Mouse (Mus musculus): ENCODE data around the gene Grid2ip.

Grid2ip gene

GRCm38 (mm10) chr5:143356686-143357388 lies at the start of gene Grid2ip:
Grid2ip (plus strand) TSS chr5:143357338.
- no peak for DNase-seq

- DNase-seq: no peak
These were observed 48.3 kb upstream of the Grid2ip start for GRCm38 (mm10) chr5:143308825-143309224.

- no peak for DNase-seq
These were observed 47.2 kb upstream of the Grid2ip start for GRCm38 (mm10) chr5:143309916-143310315.

GRCm38 (mm10) chr5:143311886-143312285 lies 45.3 kb upstream of the Grid2ip start:
- DNase-seq: peak; percentile 91

GRCm38 (mm10) chr5:143314183-143314729 lies 42.9 kb upstream of the Grid2ip start:
- DNase-seq: no peak

DNA sequence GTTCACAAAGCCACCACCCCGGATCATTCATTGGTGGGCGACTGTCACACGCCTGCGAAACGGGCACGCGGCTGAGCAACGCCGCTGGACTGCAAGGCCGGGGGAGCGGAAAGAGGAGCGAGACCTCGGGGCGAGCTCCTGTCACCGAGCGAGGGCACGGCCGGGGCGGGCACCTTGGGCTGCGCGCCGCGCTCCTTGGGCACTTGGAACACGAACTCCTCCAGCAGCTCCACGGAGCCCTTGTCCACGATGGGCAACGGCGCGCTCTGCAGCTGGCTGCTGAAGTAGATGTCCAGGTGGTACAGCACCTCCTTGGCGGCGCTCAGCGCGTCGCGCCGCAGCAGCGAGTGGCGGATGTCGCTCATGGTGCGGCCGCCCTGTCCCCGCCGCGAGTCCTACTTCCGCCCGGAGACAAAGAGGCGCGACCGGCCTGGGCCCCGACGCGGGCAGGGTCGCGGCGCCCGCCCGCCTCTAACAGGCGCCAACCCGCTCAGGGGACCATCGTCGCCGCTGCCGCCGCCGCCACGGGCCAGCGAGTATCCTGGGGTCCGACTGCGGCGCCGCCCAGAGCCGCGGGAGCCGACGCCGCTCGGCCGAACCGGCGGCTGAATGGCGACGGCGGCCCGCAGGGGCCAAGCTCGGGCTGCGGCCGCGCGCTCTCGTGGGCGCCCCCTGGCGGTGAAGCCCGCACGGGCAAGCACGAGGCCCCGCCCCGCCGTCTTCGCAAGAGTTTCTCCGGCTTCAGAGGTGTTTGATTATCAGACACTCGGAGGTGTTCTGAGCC lies 42.2 kb upstream of the Grid2ip start, which contains the start of gene E130309D02Rik:
Gene E130309D02Rik (minus strand): TSS at position 631 of the 784 bp plus-strand sequence.
- peak; percentile 98 for DNase-seq

DNA sequence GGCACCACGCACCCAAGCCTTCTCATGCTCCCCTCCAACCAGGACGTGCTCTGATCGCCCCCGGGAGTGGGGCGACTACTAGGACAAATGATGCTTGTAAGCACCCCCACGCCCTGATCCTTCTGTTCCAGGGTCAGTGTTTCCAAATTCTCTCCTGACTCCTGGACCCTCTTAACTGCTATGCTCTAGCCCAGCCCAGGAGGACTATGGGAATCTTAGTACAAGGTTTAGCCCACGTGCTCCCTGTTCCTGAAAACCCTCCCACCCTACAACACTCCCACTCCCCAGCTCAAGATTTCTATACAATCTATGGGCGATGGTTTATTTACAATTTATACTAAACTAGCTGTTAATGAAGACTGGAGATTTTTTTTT lies 41.6 kb upstream of the Grid2ip start:
- DNase-seq: no peak

GRCm38 (mm10) chr5:143316605-143317287 lies 40.4 kb upstream of the Grid2ip start:
- no peak for DNase-seq

- DNase-seq: no peak
These were observed 39.9 kb upstream of the Grid2ip start for GRCm38 (mm10) chr5:143317288-143317610.

GRCm38 (mm10) chr5:143328690-143329495 lies 28.2 kb upstream of the Grid2ip start, which contains the start of gene Zdhhc4:
Zdhhc4 (minus strand) TSS chr5:143329256.
- DNase-seq: peak; percentile 97

DNA sequence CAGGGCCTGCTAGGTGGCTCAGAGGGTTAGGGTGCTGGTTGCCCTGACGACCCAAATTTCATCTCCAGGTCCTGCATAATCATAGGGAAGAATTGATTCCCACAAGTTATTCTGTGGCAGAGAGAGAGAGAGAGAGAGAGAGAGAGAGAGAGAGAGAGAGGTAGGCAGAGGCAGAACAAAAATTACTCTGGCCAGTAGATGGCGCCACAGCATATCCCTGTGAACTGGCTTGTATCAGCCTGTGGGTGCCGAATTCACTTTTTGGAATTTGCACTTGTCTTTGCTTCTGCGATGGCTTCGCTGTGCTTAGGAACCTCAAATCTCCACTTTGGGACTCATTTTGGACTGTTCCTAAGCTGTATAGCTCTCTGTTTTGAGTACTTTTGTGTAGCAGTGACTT lies 23.3 kb upstream of the Grid2ip start:
- DNase-seq: peak; percentile 84

DNA sequence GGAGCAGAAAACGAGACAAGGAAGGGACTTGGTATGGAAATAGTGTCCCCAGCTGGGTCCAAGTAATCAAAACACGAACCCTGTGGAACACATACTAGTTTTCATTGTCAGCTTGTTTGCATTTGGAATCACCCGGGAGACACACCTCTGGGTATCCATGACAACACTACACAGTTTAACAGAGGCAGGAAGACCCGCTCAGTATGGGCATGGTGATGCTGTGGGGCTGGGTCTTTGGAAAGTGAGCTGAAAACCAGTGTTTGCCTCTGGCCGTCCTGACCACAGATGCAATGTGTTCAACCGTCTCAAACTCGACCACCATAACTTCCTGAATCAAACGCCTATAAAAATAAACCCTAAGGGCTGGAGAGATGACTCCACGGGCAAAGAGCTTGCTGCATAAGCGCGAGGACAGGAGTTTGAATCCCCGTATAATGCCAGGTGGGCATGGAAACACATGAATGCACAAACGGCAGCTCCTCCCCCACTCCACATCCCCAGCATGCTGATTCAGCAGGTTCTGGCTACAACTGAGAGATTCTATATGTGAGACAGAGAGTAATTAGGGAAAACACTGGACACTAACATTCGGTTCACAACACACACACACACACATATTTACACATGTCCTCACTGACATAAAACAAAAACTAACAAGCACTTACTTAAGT lies 22.6 kb upstream of the Grid2ip start:
- DNase-seq: no peak

DNA sequence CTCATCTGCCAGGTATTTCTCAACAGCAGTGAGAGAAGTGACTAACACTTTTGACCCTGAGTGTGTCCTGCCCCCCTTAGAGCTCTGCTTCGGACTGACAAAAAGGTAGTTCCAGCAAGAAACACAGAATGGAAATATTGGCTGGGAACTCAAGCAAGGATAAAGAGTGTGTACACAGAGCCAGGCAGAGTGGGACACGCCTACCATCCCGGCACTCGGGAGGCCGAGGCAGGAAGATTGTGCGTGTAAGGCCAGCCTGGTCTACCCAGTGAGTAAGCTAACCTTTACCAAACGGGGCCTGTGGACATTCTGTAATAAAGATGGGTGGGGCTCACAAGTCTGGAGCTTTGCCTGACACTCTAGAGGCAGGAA lies 22.1 kb upstream of the Grid2ip start:
- no peak for DNase-seq

DNA sequence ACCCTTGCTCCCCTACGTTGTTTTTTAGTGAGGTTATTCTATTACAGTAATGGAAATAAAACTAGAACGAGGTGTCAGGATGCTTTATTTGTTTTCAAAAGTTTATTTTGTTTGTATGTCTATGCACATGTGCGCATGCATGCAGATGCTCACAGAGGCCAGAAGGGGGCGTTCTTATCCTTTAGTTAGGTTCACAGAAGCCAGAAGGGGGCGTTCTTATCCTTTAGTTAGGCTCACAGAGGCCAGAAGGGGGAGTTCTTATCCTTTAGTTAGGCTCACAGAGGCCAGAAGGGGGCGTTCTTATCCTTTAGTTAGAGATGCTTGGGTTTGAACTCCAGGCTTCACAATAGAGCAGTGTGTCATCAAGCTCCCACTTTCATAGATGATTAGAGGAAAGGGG lies 20.6 kb upstream of the Grid2ip start:
- no peak for DNase-seq

DNA sequence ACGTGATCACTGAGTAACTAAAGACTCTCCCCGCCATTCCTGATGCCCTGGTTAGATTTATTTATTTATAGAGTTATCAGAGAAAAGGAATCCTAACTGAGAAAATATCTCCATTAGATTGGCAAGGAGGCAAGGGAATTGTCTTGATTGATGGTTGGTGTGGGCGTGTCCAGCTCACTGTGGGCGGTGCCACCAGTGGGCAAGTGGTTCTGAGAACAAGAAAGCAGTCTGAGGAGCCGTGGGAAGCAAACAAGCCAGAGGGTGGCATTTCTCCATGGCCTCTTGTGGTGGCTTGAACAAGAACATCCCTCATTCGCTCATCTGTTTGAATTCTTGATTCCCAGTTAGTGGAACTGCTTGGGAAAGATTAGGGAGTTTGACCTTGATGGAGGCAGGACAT lies 17.5 kb upstream of the Grid2ip start:
- no peak for DNase-seq

GRCm38 (mm10) chr5:143346367-143346766 lies 10.8 kb upstream of the Grid2ip start:
- no peak for DNase-seq

DNA sequence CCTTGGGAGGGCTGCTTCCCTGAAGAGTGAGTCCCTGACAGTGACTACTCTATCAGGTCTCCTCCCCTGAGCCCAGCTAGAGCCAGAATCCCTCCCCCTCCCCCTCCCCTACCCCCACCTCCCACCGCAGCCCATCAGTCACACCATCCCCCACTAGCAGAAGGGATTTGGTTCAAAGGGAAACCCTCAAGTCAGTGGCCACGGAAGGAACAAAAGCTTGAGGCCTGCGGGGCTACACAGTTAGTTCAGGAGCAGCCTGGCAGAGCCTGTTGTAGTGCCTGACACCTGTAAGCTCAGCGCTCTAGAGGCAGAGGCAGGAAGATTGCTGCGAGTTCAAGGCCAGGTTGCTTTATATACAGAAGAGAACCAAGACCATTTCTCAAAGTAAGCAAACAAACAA lies 1.1 kb upstream of the Grid2ip start:
- DNase-seq: no peak

DNA sequence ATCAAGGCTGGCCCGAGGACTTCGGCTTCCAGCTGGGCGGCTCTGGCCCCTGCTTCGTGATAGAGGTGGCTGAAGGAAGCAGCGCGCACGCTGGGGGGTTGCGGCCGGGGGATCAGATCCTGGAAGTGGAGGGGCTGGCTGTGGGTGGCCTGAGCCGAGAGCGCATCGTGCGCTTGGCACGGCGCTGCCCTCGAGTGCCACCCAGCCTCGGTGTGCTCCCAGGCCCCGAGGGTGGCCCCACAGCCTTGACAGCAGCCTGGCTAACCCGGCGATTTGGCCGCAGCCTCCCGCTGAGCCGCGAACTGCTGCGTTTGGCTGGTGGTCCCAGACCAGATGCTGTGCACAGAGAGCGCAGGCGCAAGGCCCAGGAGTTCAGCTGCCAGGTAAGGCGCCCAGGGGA lies 426 bp downstream of the Grid2ip start:
- DNase-seq: no peak

DNA sequence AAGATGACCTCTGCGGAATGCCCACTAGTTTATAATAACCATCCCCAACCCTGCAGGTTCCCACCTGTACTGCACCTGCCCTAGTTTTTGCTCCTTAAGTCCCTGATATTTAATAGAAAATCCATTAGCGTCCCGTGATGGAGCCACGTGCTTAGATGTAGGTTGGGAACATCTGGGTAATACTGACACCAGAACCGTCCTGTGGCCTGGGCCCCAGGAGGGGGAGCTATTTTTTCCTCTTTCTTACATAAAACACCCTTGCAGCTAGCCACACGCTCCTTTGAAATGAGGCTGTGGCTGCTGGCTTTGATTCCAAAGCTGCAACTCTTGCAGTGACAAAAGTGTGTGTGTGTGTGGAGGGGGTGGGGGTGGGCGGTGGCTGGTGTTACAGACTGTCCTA lies 2.1 kb downstream of the Grid2ip start:
- DNase-seq: no peak

GRCm38 (mm10) chr5:143360000-143360399 lies 2.9 kb downstream of the Grid2ip start:
- DNase-seq: peak; percentile 65

DNA sequence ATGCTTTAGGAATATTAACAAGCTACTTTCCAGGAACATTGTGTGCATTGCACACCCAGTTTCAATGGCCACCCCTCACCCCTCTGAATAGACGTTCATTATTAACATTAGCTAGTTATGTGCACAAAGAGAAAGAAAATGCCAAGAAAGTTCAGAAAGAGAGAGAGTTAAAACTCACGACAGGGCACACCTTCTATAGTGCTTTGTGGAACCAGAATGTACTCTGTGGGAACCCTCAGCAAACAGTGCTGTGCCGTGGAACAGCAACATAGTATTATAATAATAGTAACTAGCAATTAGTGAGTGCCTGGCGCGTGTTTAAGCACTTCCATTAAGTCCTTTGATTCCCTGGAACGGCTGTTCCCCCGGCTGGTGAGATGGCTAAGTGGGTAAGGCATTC lies 4.3 kb downstream of the Grid2ip start:
- no peak for DNase-seq

Measured in thymus, postnatal 4 days (tissue).